Mouse (Mus musculus): ENCODE data around the gene Taf8. TPM values are rescaled to one million over a fixed set of nuclear protein-coding genes. Genes with fewer than 3 reads are reported as not detected.
"Not testable (repeated sequence)": the region's sequence is repeated elsewhere in the genome, so short reads cannot be mapped to it uniquely, and the experiment has no call there.

Gene Taf8
- total and polyA plus RNA-seq, 2 experiments from 2014 or later, result 11.5 to 26.4 TPM

DNA sequence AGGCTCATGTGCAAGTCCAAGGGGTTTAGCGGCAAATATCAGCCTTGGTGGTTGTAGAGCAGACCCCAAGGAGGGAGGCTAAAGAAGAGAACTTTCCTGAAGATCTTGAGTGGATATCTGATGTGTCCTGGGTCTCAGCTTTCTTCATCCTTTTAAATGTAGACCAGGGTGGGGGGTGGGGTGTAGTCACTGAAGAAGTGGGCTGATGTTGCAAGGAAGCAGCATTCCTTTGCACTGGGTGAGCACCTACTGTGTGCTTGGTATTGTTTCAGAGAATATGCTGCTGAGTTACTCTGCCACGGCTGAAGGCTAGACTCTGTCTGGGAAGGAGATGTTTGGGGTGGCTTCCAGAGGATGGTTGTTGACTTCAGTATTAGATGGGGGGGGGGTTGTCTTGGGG is 3.5 kb upstream of the Taf8 start:
- 59% methylated on average over 2 of the region's 2 CpGs for WGBS
- no peaks in the 10 kb centered on the region for H3K27me3 ChIP-seq (ENCODE audit: control insufficient read depth, insufficient read depth, low read length)
- ATAC-seq (ENCODE audit: insufficient read depth, low read depth), result no peak
- H3K27ac ChIP-seq (ENCODE audit: low read depth), result peak overlapping the region; percentile 68
- DNase-seq (ENCODE audit: low spot score), result no peak
- peak overlapping the region; percentile 59 for H3K9ac ChIP-seq (replicated peaks; ENCODE audit: low read depth, low read length)
- H3K36me3 ChIP-seq (replicated peaks; ENCODE audit: control insufficient read depth, insufficient read depth, low read length), result no peaks in the 10 kb centered on the region
- peaks cover 30% of the 10 kb centered on the region for H3K4me1 ChIP-seq (ENCODE audit: control insufficient read depth, insufficient read depth)
- H3K4me3 ChIP-seq (ENCODE audit: low read depth, low read length), result peak overlapping the region; percentile 49
- no peak for TF ChIP-seq CTCF (IDR thresholded peaks at IDR 0.05; ENCODE audit: low read depth)
- TF ChIP-seq EP300 (IDR thresholded peaks at IDR 0.05; ENCODE audit: low read depth), result no peak
- H3K4me2 ChIP-seq (ENCODE audit: low read depth, low read length), result peak overlapping the region; percentile 84
- H3K9me3 ChIP-seq (replicated peaks; ENCODE audit: control insufficient read depth, low read length), result no peaks in the 10 kb centered on the region

DNA sequence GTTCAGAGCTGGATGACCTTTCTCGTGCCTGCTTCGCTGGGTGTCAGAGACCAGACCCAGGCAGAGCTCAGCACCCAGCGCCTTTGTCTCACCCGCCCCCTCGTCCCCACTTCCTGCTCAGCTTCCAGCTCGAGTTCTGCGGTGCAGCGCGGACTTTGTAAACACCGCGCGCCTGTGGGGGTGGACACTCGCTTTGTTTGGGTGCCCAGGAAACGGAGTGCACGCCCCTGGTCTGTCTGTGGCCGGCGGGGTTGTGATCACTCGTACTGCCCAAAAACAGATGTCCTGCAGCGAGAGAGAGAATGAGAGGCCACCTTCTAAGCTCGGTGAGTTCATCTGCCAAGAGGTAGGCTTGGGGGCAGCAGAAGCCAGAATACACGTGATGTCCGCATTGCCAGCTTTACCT is 2.9 kb upstream of the Taf8 start, which contains the start of gene Ccnd3:
TSS of gene Ccnd3 (plus strand) at position 111 of the 406 bp plus-strand sequence.
- H3K4me3 ChIP-seq (ENCODE audit: low read depth, low read length), result peak within 1 kb of the TSS; percentile 49
- TF ChIP-seq CTCF (IDR thresholded peaks at IDR 0.05; ENCODE audit: low read depth) (no peak), EP300 (IDR thresholded peaks at IDR 0.05; ENCODE audit: low read depth) (no peak)
- no peaks in the 10 kb centered on the region for H3K9me3 ChIP-seq (replicated peaks; ENCODE audit: control insufficient read depth, low read length)
- WGBS, result under 1% methylated on average over 22 of the region's 22 CpGs
- H3K36me3 ChIP-seq (replicated peaks; ENCODE audit: control insufficient read depth, insufficient read depth, low read length), result peaks cover 5% of the 10 kb centered on the region; the same call in 1 of the 2 replicates
- ATAC-seq (ENCODE audit: insufficient read depth, low read depth), result peak; percentile 18
- peak within 1 kb of the TSS; percentile 68 for H3K27ac ChIP-seq (ENCODE audit: low read depth)
- H3K9ac ChIP-seq (replicated peaks; ENCODE audit: low read depth, low read length), result peak within 1 kb of the TSS; percentile 59
- no peaks in the 10 kb centered on the region for H3K27me3 ChIP-seq (ENCODE audit: control insufficient read depth, insufficient read depth, low read length)
- H3K4me1 ChIP-seq (ENCODE audit: control insufficient read depth, insufficient read depth), result peaks cover 28% of the 10 kb centered on the region
- peak within 1 kb of the TSS; percentile 84 for H3K4me2 ChIP-seq (ENCODE audit: low read depth, low read length)
- no peak for DNase-seq (ENCODE audit: low spot score)

DNA sequence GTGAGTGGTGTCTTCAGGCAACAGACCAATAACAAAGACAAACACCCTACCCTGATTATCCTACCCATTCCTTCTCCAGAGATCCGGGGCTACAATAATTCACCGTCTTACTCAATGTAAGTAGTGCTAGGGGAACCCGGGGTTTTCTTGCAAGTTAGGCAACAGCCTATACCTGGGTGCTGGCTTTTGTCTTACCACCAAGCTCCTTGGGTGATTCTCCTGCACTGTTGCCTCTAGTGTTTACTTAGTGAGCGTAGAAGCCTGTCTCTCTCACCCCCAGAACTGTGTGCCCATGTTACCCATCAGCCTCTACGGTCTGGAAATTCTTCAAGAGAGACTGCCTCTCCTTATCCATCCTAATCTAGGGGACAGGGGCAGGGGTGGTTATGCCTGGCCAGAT is 2.1 kb upstream of the Taf8 start:
- H3K27me3 ChIP-seq (ENCODE audit: control insufficient read depth, insufficient read depth, low read length), result no peaks in the 10 kb centered on the region
- H3K4me2 ChIP-seq (ENCODE audit: low read depth, low read length), result peak overlapping the region; percentile 84
- ATAC-seq (ENCODE audit: insufficient read depth, low read depth), result no peak
- no peaks in the 10 kb centered on the region for H3K9me3 ChIP-seq (replicated peaks; ENCODE audit: control insufficient read depth, low read length)
- H3K4me3 ChIP-seq (ENCODE audit: low read depth, low read length), result peak overlapping the region; percentile 49
- WGBS, result 58% methylated on average over 5 of the region's 5 CpGs
- H3K4me1 ChIP-seq (ENCODE audit: control insufficient read depth, insufficient read depth), result peaks cover 28% of the 10 kb centered on the region
- peak overlapping the region; percentile 59 for H3K9ac ChIP-seq (replicated peaks; ENCODE audit: low read depth, low read length)
- DNase-seq (ENCODE audit: low spot score), result no peak
- H3K36me3 ChIP-seq (replicated peaks; ENCODE audit: control insufficient read depth, insufficient read depth, low read length), result peaks cover 10% of the 10 kb centered on the region; the same call in 1 of the 2 replicates
- TF ChIP-seq EP300 (IDR thresholded peaks at IDR 0.05; ENCODE audit: low read depth) (no peak), CTCF (IDR thresholded peaks at IDR 0.05; ENCODE audit: low read depth) (no peak)
- H3K27ac ChIP-seq (ENCODE audit: low read depth), result peak overlapping the region; percentile 68

DNA sequence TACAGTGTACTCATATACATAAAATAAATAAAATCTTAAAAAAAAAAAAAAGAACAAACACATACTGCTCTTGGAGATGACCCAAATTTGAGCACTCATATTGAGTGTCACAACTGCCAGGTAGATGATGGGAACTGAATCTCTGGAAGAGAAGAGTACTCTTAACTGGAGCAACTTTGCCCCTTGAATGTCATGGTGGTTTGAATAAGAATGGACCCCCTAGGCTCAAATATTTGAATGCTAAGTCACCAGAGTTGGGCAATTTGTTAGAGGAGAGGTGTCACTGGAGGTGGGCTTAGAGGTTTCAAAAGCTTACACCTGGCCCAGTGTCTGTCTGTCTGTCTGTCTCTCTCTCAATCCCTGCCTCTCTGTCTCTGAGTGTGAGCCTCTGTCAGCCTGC is 1.6 kb upstream of the Taf8 start:
- Histone ChIP-seq H3K27ac (ENCODE audit: low read depth) (no peak overlapping the region; the same call in 1 of the 2 replicates), H3K4me2 (ENCODE audit: low read depth, low read length) (no peak overlapping the region)
- no peak for DNase-seq (ENCODE audit: low spot score)

DNA sequence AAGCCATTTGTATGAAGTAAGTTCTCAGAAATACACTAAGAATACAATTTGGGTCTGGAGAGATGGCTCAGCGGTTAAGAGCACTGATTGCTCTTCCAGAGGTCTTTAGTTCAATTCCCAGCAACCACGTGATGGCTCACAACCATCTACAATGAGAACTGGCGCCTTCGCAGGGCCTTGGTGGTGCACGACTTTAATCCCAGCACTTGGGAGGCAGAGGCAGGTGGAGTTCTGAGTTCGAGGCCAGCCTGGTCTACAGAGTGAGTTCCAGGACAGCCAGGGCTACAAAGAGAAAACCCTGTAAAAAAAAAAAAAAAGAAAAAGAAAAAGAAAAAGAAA is 584 bp upstream of the Taf8 start:
- peak overlapping the region; percentile 72 for H3K27ac ChIP-seq (ENCODE audit: low read depth)
- not testable (repeated sequence) for H3K9me3 ChIP-seq (replicated peaks; ENCODE audit: control insufficient read depth, low read length); H3K4me3 ChIP-seq (ENCODE audit: low read depth, low read length); DNase-seq (ENCODE audit: low spot score); ATAC-seq (ENCODE audit: insufficient read depth, low read depth); H3K9ac ChIP-seq (replicated peaks; ENCODE audit: low read depth, low read length); H3K27me3 ChIP-seq (ENCODE audit: control insufficient read depth, insufficient read depth, low read length)
- H3K4me1 ChIP-seq (ENCODE audit: control insufficient read depth, insufficient read depth), result peaks cover 23% of the 10 kb centered on the region
- H3K4me2 ChIP-seq (ENCODE audit: low read depth, low read length), result peak overlapping the region; percentile 89
- 78% methylated on average over 6 of the region's 6 CpGs for WGBS
- H3K36me3 ChIP-seq (replicated peaks; ENCODE audit: control insufficient read depth, insufficient read depth, low read length), result peaks cover 21% of the 10 kb centered on the region

More for the DNA sequence above, 1.6 kb upstream of the Taf8 start:
- peaks cover 14% of the 10 kb centered on the region; the same call in 1 of the 2 replicates for H3K36me3 ChIP-seq (replicated peaks; ENCODE audit: control insufficient read depth, insufficient read depth, low read length)
- no peak overlapping the region for H3K9ac ChIP-seq (replicated peaks; ENCODE audit: low read depth, low read length)
- H3K27me3 ChIP-seq (ENCODE audit: control insufficient read depth, insufficient read depth, low read length), result no peaks in the 10 kb centered on the region
- H3K4me3 ChIP-seq (ENCODE audit: low read depth, low read length), result no peak overlapping the region
- H3K4me1 ChIP-seq (ENCODE audit: control insufficient read depth, insufficient read depth), result peaks cover 28% of the 10 kb centered on the region
- no peak for ATAC-seq (ENCODE audit: insufficient read depth, low read depth)
- H3K9me3 ChIP-seq (replicated peaks; ENCODE audit: control insufficient read depth, low read length), result no peaks in the 10 kb centered on the region
- no peak for TF ChIP-seq CTCF (IDR thresholded peaks at IDR 0.05; ENCODE audit: low read depth)
- no peak for TF ChIP-seq EP300 (IDR thresholded peaks at IDR 0.05; ENCODE audit: low read depth)

DNA sequence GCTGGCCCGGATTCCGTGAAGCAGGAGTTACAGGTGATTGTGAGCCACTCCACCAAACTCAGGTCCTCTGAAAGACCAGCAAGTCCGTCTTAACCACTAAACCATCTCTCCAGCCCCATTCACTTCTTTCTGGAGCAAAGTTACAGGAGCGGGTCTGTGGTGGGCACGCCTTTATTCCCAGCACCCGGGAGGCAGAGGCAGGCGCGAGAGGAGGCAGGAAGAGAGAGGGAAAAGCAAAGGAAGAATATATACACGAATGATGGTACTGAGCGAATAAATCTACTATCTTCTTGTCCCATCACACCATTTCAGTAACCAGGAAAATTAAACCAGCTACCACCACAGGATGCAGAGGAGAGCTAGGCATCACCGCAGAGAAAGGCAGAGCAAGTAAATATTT is 561 bp downstream of the Taf8 start:
- peak overlapping the region; percentile 78; the same call in 1 of the 2 replicates for H3K27ac ChIP-seq (ENCODE audit: low read depth)
- H3K27me3 ChIP-seq (ENCODE audit: control insufficient read depth, insufficient read depth, low read length), result no peaks in the 10 kb centered on the region
- peaks cover 30% of the 10 kb centered on the region for H3K36me3 ChIP-seq (replicated peaks; ENCODE audit: control insufficient read depth, insufficient read depth, low read length)
- DNase-seq (ENCODE audit: low spot score) (no peak), ATAC-seq (ENCODE audit: insufficient read depth, low read depth) (no peak)
- TF ChIP-seq CTCF (IDR thresholded peaks at IDR 0.05; ENCODE audit: low read depth) (no peak), EP300 (IDR thresholded peaks at IDR 0.05; ENCODE audit: low read depth) (no peak)
- peaks cover 20% of the 10 kb centered on the region for H3K4me1 ChIP-seq (ENCODE audit: control insufficient read depth, insufficient read depth)
- 5% methylated on average over 11 of the region's 11 CpGs for WGBS
- peak overlapping the region; percentile 70 for H3K9ac ChIP-seq (replicated peaks; ENCODE audit: low read depth, low read length)
- H3K4me3 ChIP-seq (ENCODE audit: low read depth, low read length), result peak overlapping the region; percentile 67
- peak overlapping the region; percentile 89 for H3K4me2 ChIP-seq (ENCODE audit: low read depth, low read length)
- no peaks in the 10 kb centered on the region for H3K9me3 ChIP-seq (replicated peaks; ENCODE audit: control insufficient read depth, low read length)

Measured in heart, postnatal 0 days (tissue).